Mouse (Mus musculus) kidney, embryonic 14.5 days (tissue): Measurements from ENCODE around the gene Slc10a3. TPM values are rescaled to one million over a fixed set of nuclear protein-coding genes. Genes with fewer than 3 reads are reported as not detected.

ENCODE experiments used
- polyA plus RNA-seq: library from polyadenylated mRNA; unstranded; fragments of >200 nt; fragmentation: Nextera tagmentation; extraction: Ambion mirVana; gene quantifications from 2 replicates; pipeline ENCODE4 v1.2.1, GENCODE M21; 2014

Gene Slc10a3
- polyA plus RNA-seq, 1 experiment from 2014 or later: 23.5 TPM

Other genes with a start within 250 kb of the Slc10a3 start
- not detected in 2 replicates for gene Opn1mw, start 245.9 kb downstream of the Slc10a3 start, polyA plus RNA-seq
- 8.4 and 12.7 TPM in 2 replicates for gene Mecp2, start 238.0 kb downstream of the Slc10a3 start, polyA plus RNA-seq
- gene Tex28, start 205.5 kb downstream of the Slc10a3 start, polyA plus RNA-seq: not detected in 2 replicates
- not detected in 2 replicates for gene Tktl1, start 196.1 kb downstream of the Slc10a3 start, polyA plus RNA-seq
- gene Flna, start 123.5 kb downstream of the Slc10a3 start, polyA plus RNA-seq: 199 and 315 TPM in 2 replicates
- gene Emd, start 118.7 kb downstream of the Slc10a3 start, polyA plus RNA-seq: 28.1 and 81.5 TPM in 2 replicates
- gene Rpl10, start 102.5 kb downstream of the Slc10a3 start, polyA plus RNA-seq: 941 and 1,115 TPM in 2 replicates
- 58.5 and 64.3 TPM in 2 replicates for gene Taz, start 91.4 kb downstream of the Slc10a3 start, polyA plus RNA-seq
- gene Dnase1l1, start 91.0 kb downstream of the Slc10a3 start, polyA plus RNA-seq: 10.6 and 10.8 TPM in 2 replicates
- 89.5 and 93.6 TPM in 2 replicates for gene Atp6ap1, start 76.3 kb downstream of the Slc10a3 start, polyA plus RNA-seq
- gene Gdi1, start 68.4 kb downstream of the Slc10a3 start, polyA plus RNA-seq: 90.3 and 143 TPM in 2 replicates
- 46.9 and 52.9 TPM in 2 replicates for gene Fam50a, start 60.3 kb downstream of the Slc10a3 start, polyA plus RNA-seq
- gene Plxna3, start 44.3 kb downstream of the Slc10a3 start, polyA plus RNA-seq: 11.1 and 11.7 TPM in 2 replicates
- gene Lage3, start 19.7 kb downstream of the Slc10a3 start, polyA plus RNA-seq: 128 and 153 TPM in 2 replicates
- 56.5 and 74.6 TPM in 2 replicates for gene Ubl4a, start 131 bp downstream of the Slc10a3 start, polyA plus RNA-seq
- gene Fam3a, start 19.9 kb upstream of the Slc10a3 start, polyA plus RNA-seq: 29.4 and 36.3 TPM in 2 replicates
- gene Ikbkg, start 19.9 kb upstream of the Slc10a3 start, polyA plus RNA-seq: 12.7 and 22.0 TPM in 2 replicates
- 41.4 and 49.6 TPM in 2 replicates for gene G6pdx, start 55.8 kb upstream of the Slc10a3 start, polyA plus RNA-seq
- gene Gm6880, start 108.0 kb upstream of the Slc10a3 start, polyA plus RNA-seq: not detected in 2 replicates
- gene Olfr1326-ps1, start 201.5 kb upstream of the Slc10a3 start, polyA plus RNA-seq: not detected in 2 replicates
- not detected in 2 replicates for gene Olfr1325, start 219.3 kb upstream of the Slc10a3 start, polyA plus RNA-seq